Mouse (Mus musculus) layer of hippocampus, adult 11-12 months (tissue): ENCODE measurements at regions not wholly inside any gene's neighbourhood (a gene's known extent, or its start where the extent isn't known, plus 50 kb on each side); places are given as distances from the start of the nearest gene placed in this dataset.
"Not testable (repeated sequence)": the region's sequence is repeated elsewhere in the genome, so short reads cannot be mapped to it uniquely, and the experiment has no call there.

Experiments used
- DNase-seq: peaks from one replicate; pipeline ENCODE4 v3.0.0; 2022; ENCODE audit warnings: low spot score

GRCm38 (mm10) chr12:113333399-113333798 lies 147.7 kb downstream of the Tmem121 start:
- DNase-seq, result no peak

- not testable (repeated sequence) for DNase-seq
These were observed 148.1 kb downstream of the Tmem121 start for GRCm38 (mm10) chr12:113333853-113334252.

GRCm38 (mm10) chr12:113337271-113337670 lies 151.5 kb downstream of the Tmem121 start:
- no peak for DNase-seq

- DNase-seq, result no peak
These were observed 150.4 kb upstream of the Adam6b start for GRCm38 (mm10) chr12:113338891-113339290.

GRCm38 (mm10) chr12:113341046-113341445 lies 148.3 kb upstream of the Adam6b start:
- no peak for DNase-seq

- no peak for DNase-seq
These were observed 134.2 kb upstream of the Adam6b start for GRCm38 (mm10) chr12:113355132-113355531.

- no peak for DNase-seq
These were observed 131.2 kb upstream of the Adam6b start for GRCm38 (mm10) chr12:113358077-113358476.

- DNase-seq, result no peak
These were observed 129.3 kb upstream of the Adam6b start for GRCm38 (mm10) chr12:113360032-113360431.

GRCm38 (mm10) chr12:113362409-113363038 lies 126.8 kb upstream of the Adam6b start:
- DNase-seq, result no peak

GRCm38 (mm10) chr12:113364023-113364422 lies 125.3 kb upstream of the Adam6b start:
- DNase-seq, result no peak

- no peak for DNase-seq
These were observed 124.9 kb upstream of the Adam6b start for GRCm38 (mm10) chr12:113364437-113364836.

GRCm38 (mm10) chr12:113365783-113366182 lies 123.5 kb upstream of the Adam6b start:
- no peak for DNase-seq

GRCm38 (mm10) chr12:113366394-113366793 lies 122.9 kb upstream of the Adam6b start:
- DNase-seq, result no peak

- no peak for DNase-seq
These were observed 87.7 kb upstream of the Adam6b start for GRCm38 (mm10) chr12:113401578-113402113.

GRCm38 (mm10) chr12:113402823-113403222 lies 86.5 kb upstream of the Adam6b start:
- no peak for DNase-seq

GRCm38 (mm10) chr12:113411113-113411512 lies 78.2 kb upstream of the Adam6b start:
- no peak for DNase-seq

GRCm38 (mm10) chr12:113413996-113414395 lies 75.3 kb upstream of the Adam6b start:
- no peak for DNase-seq

- no peak for DNase-seq
These were observed 71.8 kb upstream of the Adam6b start for GRCm38 (mm10) chr12:113417521-113417920.

- DNase-seq, result no peak
These were observed 70.4 kb upstream of the Adam6b start for GRCm38 (mm10) chr12:113418731-113419402.

GRCm38 (mm10) chr12:113420721-113421305 lies 68.5 kb upstream of the Adam6b start:
- DNase-seq, result no peak

- DNase-seq, result no peak
These were observed 67.4 kb upstream of the Adam6b start for GRCm38 (mm10) chr12:113421716-113422595.

GRCm38 (mm10) chr12:113422736-113423254 lies 66.5 kb upstream of the Adam6b start:
- no peak for DNase-seq
